ENCODE assay signal across 12 mouse cellular contexts in the genomic region with DNA sequence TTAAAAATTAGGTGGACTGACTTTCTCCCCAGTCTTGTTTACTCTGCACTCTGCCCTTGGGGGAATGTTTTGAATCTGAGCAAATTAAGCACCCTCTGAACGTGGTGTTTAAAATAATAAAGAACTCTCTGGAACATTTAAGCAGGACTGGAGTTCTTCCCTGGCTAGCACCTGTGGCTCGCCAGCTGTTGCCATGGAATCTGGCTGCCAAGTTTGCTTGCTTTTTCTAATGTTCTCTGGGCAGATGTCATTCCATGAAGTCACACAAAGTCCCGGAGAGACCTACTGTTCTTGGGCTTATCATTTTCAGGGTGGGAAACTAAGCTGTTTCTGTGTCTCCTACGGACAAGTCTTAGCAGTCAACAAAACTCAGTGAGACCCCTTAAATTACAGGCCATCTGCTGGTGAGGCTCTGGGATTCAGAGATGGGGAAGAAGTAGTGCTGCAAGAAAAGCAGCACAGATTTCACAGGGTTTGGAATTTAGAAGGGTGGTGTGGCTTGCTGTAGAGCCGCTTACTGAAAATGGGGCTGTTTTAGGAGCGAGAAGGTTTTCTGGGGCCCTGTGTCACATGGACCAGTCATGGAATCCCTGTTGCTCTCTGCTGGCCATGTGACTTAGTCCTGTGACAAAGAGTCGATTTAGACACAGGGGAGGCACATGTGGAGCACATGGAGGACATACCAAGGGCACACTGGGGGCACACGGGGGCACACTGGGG.
DNase-seq lines count a peak whose midpoint lies in the region; ATAC-seq and TF ChIP-seq lines count a peak whose summit lies in the region.
"Had no signal": no experiment of that assay in that cellular context is flagged by ENCODE, and none has a peak within 500 bp of the region (broad histone marks: within the 10 kb centered on the region; RNA-seq: fewer than 3 reads in every experiment).

No protein-coding gene starts in this region.

- no peak for ATAC-seq in embryonic facial prominence, embryonic 12.5 days (ENCODE audit: insufficient number of reproducible peaks, insufficient read depth, low FRiP score, low TSS enrichment)
- ATAC-seq in limb, embryonic 13.5 days (ENCODE audit: low FRiP score, low read depth) = peak; percentile 41; the same call in 1 of the 2 replicates
- ATAC-seq in intestine, postnatal 0 days = no peak
- ATAC-seq: lung, postnatal 0 days had no signal

- H3K27ac ChIP-seq in embryonic facial prominence, embryonic 12.5 days = peak overlapping the region; percentile 26; the same call in 1 of the 2 replicates
- H3K27ac ChIP-seq in limb, embryonic 13.5 days = peak overlapping the region; percentile 82
- H3K27ac ChIP-seq in intestine, postnatal 0 days (ENCODE audit: low read depth, low read length) = no peak overlapping the region
- H3K27ac ChIP-seq: hindbrain, embryonic 10.5 days; stomach, embryonic 15.5 days had no signal

- 68% methylated on average over 8 of the region's 8 CpGs for WGBS in embryonic facial prominence, embryonic 12.5 days
- 48% methylated on average over 8 of the region's 8 CpGs for WGBS in limb, embryonic 13.5 days
- WGBS in intestine, postnatal 0 days = 72% methylated on average over 8 of the region's 8 CpGs

- no peak overlapping the region for H3K9ac ChIP-seq in embryonic facial prominence, embryonic 12.5 days
- H3K9ac ChIP-seq in limb, embryonic 13.5 days = 0 out of 2 replicates have a peak overlapping the region, but pooled peaks have one; percentile 4
- H3K9ac ChIP-seq in intestine, postnatal 0 days (ENCODE audit: low read depth, low read length) = no peak overlapping the region
- H3K9ac ChIP-seq: stomach, embryonic 15.5 days had no signal

- TF ChIP-seq CTCF in intestine, postnatal 0 days (IDR thresholded peaks at IDR 0.05; ENCODE audit: low read depth) = no peak

- peak; percentile 12 to 51 for DNase-seq in left cerebral cortex, postnatal 14 days (ENCODE audit: low spot score in 2 of 2)
- DNase-seq in left cerebral cortex, postnatal 36 days (ENCODE audit: low spot score in 2 of 2) = no peak
- DNase-seq in gastrocnemius, postnatal 14 days = peak; percentile 70
- DNase-seq in left cerebral cortex, adult 11 months (ENCODE audit: low spot score) = no peak
- DNase-seq: cerebellum, adult 2 months had no signal

- H3K4me3 ChIP-seq in embryonic facial prominence, embryonic 12.5 days = no peak overlapping the region
- H3K4me3 ChIP-seq in limb, embryonic 13.5 days = no peak overlapping the region
- no peak overlapping the region for H3K4me3 ChIP-seq in intestine, postnatal 0 days (ENCODE audit: low read depth, low read length)
- H3K4me3 ChIP-seq: hindbrain, embryonic 10.5 days; stomach, embryonic 15.5 days had no signal

- intact Hi-C loops in left cerebral cortex, postnatal 14 days (cut with DNase I) = no loop called here
- intact Hi-C loops in left cerebral cortex, postnatal 36 days (cut with DNase I) = no loop called here
- intact Hi-C loops in gastrocnemius, postnatal 14 days (cut with DNase I; ENCODE audit: low total_unique reads) = no loop called here

- H3K27me3 ChIP-seq in embryonic facial prominence, embryonic 12.5 days = no peaks in the 10 kb centered on the region
- H3K27me3 ChIP-seq in limb, embryonic 13.5 days = no peaks in the 10 kb centered on the region
- H3K27me3 ChIP-seq in intestine, postnatal 0 days (replicated peaks; ENCODE audit: control insufficient read depth, insufficient read depth, low read length) = no peaks in the 10 kb centered on the region
- H3K27me3 ChIP-seq: stomach, embryonic 15.5 days had no signal

- H3K4me2 ChIP-seq in embryonic facial prominence, embryonic 12.5 days (replicated peaks) = no peak overlapping the region
- H3K4me2 ChIP-seq in limb, embryonic 13.5 days (replicated peaks) = no peak overlapping the region
- H3K4me2 ChIP-seq in intestine, postnatal 0 days (replicated peaks; ENCODE audit: low read depth) = no peak overlapping the region
- H3K4me2 ChIP-seq: liver, embryonic 11.5 days; stomach, embryonic 15.5 days had no signal

- H3K36me3 ChIP-seq in embryonic facial prominence, embryonic 12.5 days = no peaks in the 10 kb centered on the region
- no peaks in the 10 kb centered on the region for H3K36me3 ChIP-seq in limb, embryonic 13.5 days
- H3K36me3 ChIP-seq in intestine, postnatal 0 days (ENCODE audit: control insufficient read depth, insufficient read depth) = no peaks in the 10 kb centered on the region
- H3K36me3 ChIP-seq: hindbrain, embryonic 10.5 days; stomach, embryonic 15.5 days had no signal

- peaks cover 8% of the 10 kb centered on the region; the same call in 1 of the 2 replicates for H3K4me1 ChIP-seq in embryonic facial prominence, embryonic 12.5 days
- H3K4me1 ChIP-seq in limb, embryonic 13.5 days = peaks cover 34% of the 10 kb centered on the region
- no peaks in the 10 kb centered on the region for H3K4me1 ChIP-seq in intestine, postnatal 0 days (replicated peaks; ENCODE audit: control insufficient read depth, insufficient read depth, low read length)

- H3K9me3 ChIP-seq in embryonic facial prominence, embryonic 12.5 days = no peaks in the 10 kb centered on the region
- H3K9me3 ChIP-seq in limb, embryonic 13.5 days = no peaks in the 10 kb centered on the region
- H3K9me3 ChIP-seq in intestine, postnatal 0 days (ENCODE audit: control insufficient read depth) = no peaks in the 10 kb centered on the region
- H3K9me3 ChIP-seq: hindbrain, embryonic 10.5 days; stomach, embryonic 15.5 days had no signal

Comparison
In these comparisons a context has a peak if more than half of its experiments do, and no peak if none do; other contexts are left out.
1. DNase-seq: peak in left cerebral cortex, postnatal 14 days (2 of 2) and gastrocnemius, postnatal 14 days (single experiment); none in left cerebral cortex, postnatal 36 days (0 of 2) and left cerebral cortex, adult 11 months (single experiment).